Mouse (Mus musculus) testis, adult 2 months (tissue): ENCODE data around the gene Pawr. TPM values are rescaled to one million over a fixed set of nuclear protein-coding genes. Genes with fewer than 3 reads are reported as not detected.
A peak's percentile ranks its signal among the peaks of the same experiment; 100 is the strongest.

Experiments used
- H3K27ac ChIP-seq: fragments of 200-500 bp; 2 replicates; pipeline ENCODE4 v1.5.1; 2012; ENCODE audit warnings: low read depth, low read length; ENCODE audit not compliant: control insufficient read depth, insufficient read depth
- H3K27me3 ChIP-seq: fragments of 200-500 bp; 2 replicates; pipeline ENCODE4 v1.6.1; 2012; ENCODE audit warnings: mild to moderate bottlenecking, low read length, moderate library complexity; ENCODE audit not compliant: control insufficient read depth, insufficient read depth
- H3K36me3 ChIP-seq: fragments of 200-500 bp; 2 replicates; pipeline ENCODE4 v1.6.1; 2012; ENCODE audit warnings: mild to moderate bottlenecking, low read length; ENCODE audit not compliant: control insufficient read depth, insufficient read depth
- H3K4me1 ChIP-seq: fragments of 200-500 bp; 2 replicates; pipeline ENCODE4 v1.6.1; 2012; ENCODE audit warnings: low read length; ENCODE audit not compliant: control insufficient read depth, insufficient read depth
- H3K4me3 ChIP-seq: fragments of 200-500 bp; 2 replicates; pipeline ENCODE4 v1.5.1; 2012; ENCODE audit warnings: low read depth, mild to moderate bottlenecking, low read length, moderate library complexity, mixed read lengths; ENCODE audit not compliant: control insufficient read depth
- CTCF ChIP-seq: fragments of 200-500 bp; IDR thresholded peaks from 2 replicates; pipeline ENCODE4 v1.5.1; 2012; ENCODE audit warnings: low read depth, mild to moderate bottlenecking, inconsistent platforms, low read length, moderate library complexity; ENCODE audit not compliant: control insufficient read depth, insufficient read depth, insufficient replicate concordance
- POLR2A ChIP-seq: fragments of 200-500 bp; IDR thresholded peaks from 2 replicates; pipeline ENCODE4 v1.6.1; 2012; ENCODE audit warnings: low read depth, mild to moderate bottlenecking, inconsistent platforms, low read length, moderate library complexity; ENCODE audit not compliant: control insufficient read depth
- polyA plus RNA-seq: library from polyadenylated mRNA; depleted of rRNA; stranded (reverse); fragments of >200 nt; gene quantifications from 2 replicates; pipeline ENCODE4 v1.2.3, GENCODE M21; 2012; rRNA removed

Gene Pawr
- polyA plus RNA-seq, 1 experiment: 0.91 TPM

DNA sequence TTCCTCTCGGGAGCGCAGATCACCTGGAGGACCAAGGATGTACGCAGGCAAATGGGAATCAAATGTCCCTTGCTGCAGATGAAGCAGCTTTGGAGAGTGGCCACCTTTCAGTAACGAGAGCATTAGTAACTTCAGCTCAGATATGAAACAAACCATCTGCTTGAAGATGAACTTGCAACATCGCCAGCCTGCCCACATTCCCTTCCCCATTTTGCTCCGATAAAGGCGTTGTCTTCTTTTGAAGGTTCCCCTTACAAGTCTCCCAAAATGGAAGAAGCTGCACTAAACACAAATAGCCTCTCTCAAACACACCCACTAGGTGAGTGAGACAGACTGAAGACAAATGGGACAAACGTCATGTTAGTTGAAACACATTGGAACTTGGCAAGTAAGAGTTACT lies 119.6 kb downstream of the Pawr start:
- Histone ChIP-seq H3K4me3 (no peak overlapping the region), H3K27me3 (no peaks in the 10 kb centered on the region), H3K4me1 (peaks cover 14% of the 10 kb centered on the region), H3K27ac (no peak overlapping the region), H3K36me3 (no peaks in the 10 kb centered on the region)
- TF ChIP-seq POLR2A (no peak), CTCF (no peak)

DNA sequence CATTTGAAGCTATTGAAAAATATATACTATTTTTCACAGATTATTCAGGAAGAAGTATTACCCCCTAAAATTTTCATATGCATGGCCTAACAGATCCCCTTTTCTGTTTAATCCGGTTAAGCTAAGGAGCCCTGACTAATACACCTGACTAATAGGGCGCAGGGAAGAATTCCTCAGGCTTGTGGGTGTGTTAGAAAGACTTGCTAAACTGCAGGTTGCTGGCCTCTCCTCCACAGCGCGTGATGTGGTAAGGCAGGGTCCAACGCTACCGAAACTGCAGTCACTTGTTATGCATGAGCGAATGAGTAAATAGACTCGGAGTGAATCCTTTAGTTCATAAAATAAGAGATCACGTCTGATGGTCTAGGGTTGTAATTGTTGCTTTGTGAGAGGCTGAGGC lies 120.5 kb downstream of the Pawr start:
- H3K4me1 ChIP-seq: peaks cover 11% of the 10 kb centered on the region
- no peaks in the 10 kb centered on the region for H3K27me3 ChIP-seq
- TF ChIP-seq POLR2A: no peak
- no peak for TF ChIP-seq CTCF
- no peak overlapping the region for H3K27ac ChIP-seq
- H3K36me3 ChIP-seq: no peaks in the 10 kb centered on the region
- peak overlapping the region; percentile 22; the same call in 1 of the 2 replicates for H3K4me3 ChIP-seq

GRCm38 (mm10) chr10:108453561-108453960 lies 121.6 kb downstream of the Pawr start:
- H3K36me3 ChIP-seq: no peaks in the 10 kb centered on the region
- peaks cover 11% of the 10 kb centered on the region for H3K4me1 ChIP-seq
- H3K27me3 ChIP-seq: no peaks in the 10 kb centered on the region
- no peak overlapping the region for H3K4me3 ChIP-seq
- TF ChIP-seq POLR2A (no peak), CTCF (no peak)
- no peak overlapping the region for H3K27ac ChIP-seq

DNA sequence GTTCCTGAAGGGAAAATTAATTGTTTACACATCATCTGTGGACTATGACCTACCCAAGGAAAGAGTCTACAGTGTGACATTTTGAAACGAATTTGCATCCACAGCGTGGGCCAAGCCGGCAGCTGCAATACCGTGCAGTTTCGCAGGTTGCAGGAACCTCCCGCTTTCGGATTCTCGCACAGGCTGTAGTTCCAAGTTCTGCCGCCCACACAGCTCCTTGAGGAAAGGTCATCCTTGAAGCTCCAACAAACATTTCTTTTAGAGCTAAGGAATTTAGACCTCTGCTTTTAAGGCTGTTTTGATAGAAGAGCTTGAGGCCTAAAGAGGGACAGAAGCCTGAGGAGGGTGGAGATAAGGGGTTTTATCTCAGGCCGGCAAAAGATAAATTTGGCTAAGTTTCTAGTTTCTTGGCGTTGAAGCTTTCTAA lies 122.8 kb downstream of the Pawr start:
- Histone ChIP-seq H3K27me3 (no peaks in the 10 kb centered on the region), H3K4me1 (peaks cover 11% of the 10 kb centered on the region), H3K4me3 (no peak overlapping the region), H3K27ac (peak overlapping the region; percentile 67), H3K36me3 (no peaks in the 10 kb centered on the region)
- TF ChIP-seq CTCF: no peak
- TF ChIP-seq POLR2A: no peak

DNA sequence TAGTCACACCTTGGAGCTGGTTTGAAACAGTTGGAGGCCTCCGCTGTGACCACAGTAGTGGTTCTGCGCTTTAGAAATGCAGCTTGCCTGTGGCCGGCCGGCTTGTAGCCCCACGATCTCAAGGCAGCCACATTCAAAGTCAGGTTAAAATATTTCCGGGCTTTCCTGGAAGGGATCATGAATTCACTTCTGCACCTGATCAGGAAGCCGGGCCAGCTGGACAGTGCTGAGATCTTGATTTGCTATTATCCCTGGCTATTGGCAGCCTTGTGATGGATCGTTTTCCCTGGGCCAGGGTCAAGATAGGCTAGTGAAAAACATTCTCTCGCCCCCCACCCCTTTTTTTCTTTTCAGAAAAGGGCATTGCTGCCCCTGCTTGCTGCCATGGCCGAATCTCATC lies 123.3 kb downstream of the Pawr start:
- Histone ChIP-seq H3K36me3 (no peaks in the 10 kb centered on the region), H3K4me1 (peaks cover 11% of the 10 kb centered on the region), H3K27ac (peak overlapping the region; percentile 67), H3K4me3 (no peak overlapping the region; the same call in 1 of the 2 replicates), H3K27me3 (no peaks in the 10 kb centered on the region)
- no peak for TF ChIP-seq POLR2A
- no peak for TF ChIP-seq CTCF

GRCm38 (mm10) chr10:108455883-108456282 lies 124.0 kb downstream of the Pawr start:
- H3K36me3 ChIP-seq: no peaks in the 10 kb centered on the region
- TF ChIP-seq POLR2A (no peak), CTCF (no peak)

DNA sequence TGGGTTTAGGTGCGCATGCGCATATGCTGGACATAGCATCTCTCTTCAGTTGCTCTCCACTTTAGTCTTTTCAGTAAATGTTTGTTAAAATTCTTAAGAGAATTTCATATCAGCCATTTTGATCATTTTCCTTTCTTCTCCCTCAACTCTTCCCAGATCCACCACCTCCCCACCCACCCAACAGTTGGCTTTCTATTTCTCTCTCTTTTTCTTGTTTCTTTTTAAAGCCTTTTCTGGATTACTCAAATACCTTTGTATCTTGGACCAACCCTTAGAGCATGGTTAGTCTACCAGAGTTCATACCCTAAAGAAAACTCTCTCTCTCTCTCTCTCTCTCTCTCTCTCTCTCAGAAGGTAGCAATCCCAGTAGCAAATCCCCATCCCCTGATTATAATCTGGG lies 125.1 kb downstream of the Pawr start:
- H3K27me3 ChIP-seq: no peaks in the 10 kb centered on the region
- TF ChIP-seq POLR2A: no peak
- H3K36me3 ChIP-seq: no peaks in the 10 kb centered on the region
- no peak overlapping the region for H3K4me3 ChIP-seq
- H3K4me1 ChIP-seq: peaks cover 10% of the 10 kb centered on the region
- H3K27ac ChIP-seq: no peak overlapping the region

More at GRCm38 (mm10) chr10:108455883-108456282, 124.0 kb downstream of the Pawr start:
- no peaks in the 10 kb centered on the region for H3K27me3 ChIP-seq
- peaks cover 11% of the 10 kb centered on the region for H3K4me1 ChIP-seq
- no peak overlapping the region for H3K27ac ChIP-seq
- no peak overlapping the region for H3K4me3 ChIP-seq

GRCm38 (mm10) chr10:108461862-108462261 lies 129.9 kb downstream of the Pawr start:
- H3K27ac ChIP-seq: no peak overlapping the region

More at GRCm38 (mm10) chr10:108461862-108462261, 129.9 kb downstream of the Pawr start:
- Histone ChIP-seq H3K4me3 (no peak overlapping the region), H3K27me3 (no peaks in the 10 kb centered on the region), H3K36me3 (no peaks in the 10 kb centered on the region), H3K4me1 (no peaks in the 10 kb centered on the region)
- TF ChIP-seq POLR2A: no peak
- no peak for TF ChIP-seq CTCF

Other genes with a start within 250 kb of the Pawr start
- gene Ppp1r12a, start 169.9 kb upstream of the Pawr start, polyA plus RNA-seq: 13.7 and 15.2 TPM in 2 replicates